Mouse (Mus musculus) ES-E14 (cell line): ENCODE results near the gene Coa4.

Experiments used
- CHD2 ChIP-seq: IDR thresholded peaks from 2 replicates; pipeline ENCODE4 v1.6.1; 2014; ENCODE audit warnings: mild to moderate bottlenecking, low read depth, low read length, inconsistent platforms
- MAFK ChIP-seq: IDR thresholded peaks from 2 replicates; pipeline ENCODE4 v1.6.1; 2014; ENCODE audit warnings: mild to moderate bottlenecking, low read depth, low read length, inconsistent platforms; ENCODE audit not compliant: insufficient read depth
- ZNF384 ChIP-seq: IDR thresholded peaks from 2 replicates; pipeline ENCODE4 v1.6.1; 2012; ENCODE audit warnings: low read depth, low read length, inconsistent platforms

GRCm38 (mm10) chr7:100496791-100497190 lies 40.1 kb upstream of the Coa4 start:
- TF ChIP-seq ZNF384 (no peak), CHD2 (no peak), MAFK (no peak)
